In the genomic region with DNA sequence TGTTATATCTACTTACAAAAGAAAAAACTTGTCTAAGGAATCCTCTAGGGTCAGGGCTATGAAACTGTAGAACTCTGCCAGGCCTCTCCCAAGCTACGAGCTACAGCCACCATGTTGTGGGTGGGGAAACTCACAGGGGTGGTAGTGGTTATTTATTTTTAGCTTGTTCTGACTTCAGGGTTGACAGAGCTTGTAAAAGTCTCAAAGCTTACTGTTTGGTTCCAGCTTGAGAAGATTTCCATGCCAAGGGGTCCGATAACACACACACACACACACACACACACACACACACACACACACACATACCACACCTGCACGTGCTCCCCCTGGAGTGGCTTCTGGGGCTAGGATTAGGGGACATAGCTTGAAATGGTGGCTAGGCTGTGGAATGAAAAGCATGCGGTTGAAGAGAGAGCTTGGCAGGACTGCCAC, we compare ENCODE assay signal across 7 mouse cellular contexts. TPM values are rescaled to one million over a fixed set of nuclear protein-coding genes. Genes with fewer than 3 reads are reported as not detected.
DNase-seq lines count a peak whose midpoint lies in the region; ATAC-seq and TF ChIP-seq lines count a peak whose summit lies in the region.

No protein-coding gene starts in this region.

- no peak overlapping the region for H3K27ac ChIP-seq in hindbrain, embryonic 11.5 days (ENCODE audit: low read depth, low read length)
- H3K27ac ChIP-seq in lung, embryonic 16.5 days (ENCODE audit: low read length): peak overlapping the region; percentile 77

- peak overlapping the region; percentile 62 for H3K4me3 ChIP-seq in E14TG2a.4 (replicated peaks; ENCODE audit: low read length)
- H3K4me3 ChIP-seq in G1E (ENCODE audit: low read depth, low read length): peak overlapping the region; percentile 76; the same call in 1 of the 2 replicates
- H3K4me3 ChIP-seq in hindbrain, embryonic 11.5 days (ENCODE audit: low read depth, low read length): peak overlapping the region; percentile 24
- peak overlapping the region; percentile 34 for H3K4me3 ChIP-seq in lung, embryonic 16.5 days (ENCODE audit: low read length)

- H3K4me1 ChIP-seq in E14TG2a.4 (replicated peaks; ENCODE audit: low read depth, low read length) (peaks cover 26% of the 10 kb centered on the region), G1E (ENCODE audit: insufficient read depth, low read depth, low read length) (peaks cover 17% of the 10 kb centered on the region)
- no peaks in the 10 kb centered on the region for H3K4me1 ChIP-seq in hindbrain, embryonic 11.5 days (replicated peaks; ENCODE audit: control insufficient read depth, insufficient read depth, low read length)
- peaks cover 7% of the 10 kb centered on the region for H3K4me1 ChIP-seq in lung, embryonic 16.5 days (replicated peaks; ENCODE audit: control insufficient read depth, insufficient read depth, low read length)

- 52% methylated on average over 4 of the region's 4 CpGs for WGBS in hindbrain, embryonic 11.5 days
- WGBS in lung, embryonic 16.5 days: 27% methylated on average over 4 of the region's 4 CpGs

- no peak for TF ChIP-seq CTCF in E14TG2a.4 (conservative IDR thresholded peaks at IDR 0.05; ENCODE audit: low read length)
- no peak for TF ChIP-seq CTCF in G1E (IDR thresholded peaks at IDR 0.05; ENCODE audit: low read depth, low read length)

- no peaks in the 10 kb centered on the region for H3K27me3 ChIP-seq in E14TG2a.4 (ENCODE audit: insufficient read depth, low read length)
- no peaks in the 10 kb centered on the region for H3K27me3 ChIP-seq in G1E (ENCODE audit: insufficient read depth, low read length)
- H3K27me3 ChIP-seq in hindbrain, embryonic 11.5 days (ENCODE audit: control insufficient read depth, insufficient read depth, low read length): no peaks in the 10 kb centered on the region
- H3K27me3 ChIP-seq in lung, embryonic 16.5 days (ENCODE audit: control insufficient read depth, insufficient read depth, low read depth, low read length): no peaks in the 10 kb centered on the region

- no peak for ATAC-seq in G1E (ENCODE audit: extremely low read depth, insufficient number of reproducible peaks, low FRiP score, poor library complexity, severe bottlenecking)
- peak; percentile 52 for ATAC-seq in hindbrain, embryonic 11.5 days (ENCODE audit: low FRiP score)
- ATAC-seq in lung, embryonic 16.5 days (ENCODE audit: low read depth): peak; percentile 56

- DNase-seq in G1E (ENCODE audit: low spot score) (peak; percentile 12), adipocyte (ENCODE audit: low spot score) (no peak), MN1 (ENCODE audit: low spot score) (no peak)
- no peak for DNase-seq in hindbrain, embryonic 11.5 days (ENCODE audit: low spot score)
- DNase-seq in embryo, embryonic 9.5 days (ENCODE audit: extremely low spot score): no peak

- H3K9me3 ChIP-seq in E14TG2a.4 (ENCODE audit: low read length) (no peaks in the 10 kb centered on the region), G1E (replicated peaks) (no peaks in the 10 kb centered on the region)
- no peaks in the 10 kb centered on the region for H3K9me3 ChIP-seq in hindbrain, embryonic 11.5 days (ENCODE audit: control insufficient read depth, low read length)
- no peaks in the 10 kb centered on the region for H3K9me3 ChIP-seq in lung, embryonic 16.5 days (ENCODE audit: control insufficient read depth, low read length)

- H3K4me2 ChIP-seq in hindbrain, embryonic 11.5 days (replicated peaks; ENCODE audit: low read depth, low read length): peak overlapping the region; percentile 38
- peak overlapping the region; percentile 52 for H3K4me2 ChIP-seq in lung, embryonic 16.5 days (ENCODE audit: low read depth, low read length)

- no peak overlapping the region for H3K9ac ChIP-seq in hindbrain, embryonic 11.5 days (ENCODE audit: low read depth, low read length)
- peak overlapping the region; percentile 34 for H3K9ac ChIP-seq in lung, embryonic 16.5 days (ENCODE audit: low read length)

- H3K36me3 ChIP-seq in E14TG2a.4 (ENCODE audit: insufficient read depth, low read length) (peaks cover 25% of the 10 kb centered on the region), G1E (replicated peaks) (peaks cover 10% of the 10 kb centered on the region)
- H3K36me3 ChIP-seq in hindbrain, embryonic 11.5 days (ENCODE audit: control insufficient read depth, insufficient read depth, low read length): no peaks in the 10 kb centered on the region
- peaks cover 7% of the 10 kb centered on the region for H3K36me3 ChIP-seq in lung, embryonic 16.5 days (ENCODE audit: control insufficient read depth, insufficient read depth, low read length)

RNA-seq across cellular contexts. Expression of gene Calcoco1, which starts 0.5 kb away (rescaled TPM):
- total RNA-seq in G1E (2014; fragmentation: Nextera tagmentation) (41.0 and 46.7 TPM in 2 replicates), G1E (2017) (12.3 and 14.5 TPM in 2 replicates)
- 14.4 and 15.2 TPM in 2 replicates for polyA plus RNA-seq in G1E (2012)
- polyA plus RNA-seq in hindbrain, embryonic 11.5 days (2014; fragmentation: Nextera tagmentation; extraction: Ambion mirVana): 26.2 and 30.1 TPM in 2 replicates
- polyA plus RNA-seq in lung, embryonic 16.5 days (2015; fragmentation: Nextera tagmentation; extraction: Ambion mirVana): 61.7 and 68.5 TPM in 2 replicates

RNA-seq across cellular contexts. Expression of gene Atp5g2, which starts 50.4 kb away (rescaled TPM):
- 274 and 321 TPM in 2 replicates for total RNA-seq in G1E (2014; fragmentation: Nextera tagmentation)
- 77.5 and 80.3 TPM in 2 replicates for total RNA-seq in G1E (2017)
- polyA plus RNA-seq in G1E (2012): 130 and 167 TPM in 2 replicates
- 57.6 and 66.0 TPM in 2 replicates for polyA plus RNA-seq in hindbrain, embryonic 11.5 days (2014; fragmentation: Nextera tagmentation; extraction: Ambion mirVana)
- 73.6 and 76.2 TPM in 2 replicates for polyA plus RNA-seq in lung, embryonic 16.5 days (2015; fragmentation: Nextera tagmentation; extraction: Ambion mirVana)

Comparison
In these comparisons a context has a peak if more than half of its experiments do, and no peak if none do; other contexts are left out.
1. H3K4me3 ChIP-seq: peak in every context shown above with its lines; median percentile 76 in G1E; 62 in E14TG2a.4; 34 in lung, embryonic 16.5 days; 24 in hindbrain, embryonic 11.5 days.